In genomic region chr12:76795350-76795749, GRCm38 (mm10) we compare ENCODE assay signal across 18 mouse cellular contexts. TPM values are rescaled to one million over a fixed set of nuclear protein-coding genes. Genes with fewer than 3 reads are reported as not detected.
DNase-seq lines count a peak whose midpoint lies in the region; ATAC-seq and TF ChIP-seq lines count a peak whose summit lies in the region.
"Had no signal": no experiment of that assay in that cellular context is flagged by ENCODE, and none has a peak within 500 bp of the region (broad histone marks: within the 10 kb centered on the region; RNA-seq: fewer than 3 reads in every experiment).

Gene Gpx2 (minus strand): TSS chr12:76795554.

- peak within 1 kb of the TSS; percentile 42 for H3K4me3 ChIP-seq in lung, adult 2 months (replicated peaks; ENCODE audit: extremely low read depth, low read depth, low read length)
- peak within 1 kb of the TSS; percentile 29 for H3K4me3 ChIP-seq in intestine, embryonic 16.5 days (ENCODE audit: low read length)
- peak within 1 kb of the TSS; percentile 32 for H3K4me3 ChIP-seq in stomach, postnatal 0 days (ENCODE audit: low read depth, low read length)
- H3K4me3 ChIP-seq: embryonic facial prominence, embryonic 12.5 days; forebrain, embryonic 15.5 days; limb, embryonic 15.5 days; midbrain, embryonic 15.5 days had no signal

- H3K4me1 ChIP-seq in lung, adult 2 months (ENCODE audit: control insufficient read depth, insufficient read depth, low read length) = no peaks in the 10 kb centered on the region
- H3K4me1 ChIP-seq in intestine, embryonic 16.5 days (ENCODE audit: control insufficient read depth, insufficient read depth, low read length) = no peaks in the 10 kb centered on the region; the same call in 1 of the 2 replicates
- no peaks in the 10 kb centered on the region for H3K4me1 ChIP-seq in stomach, postnatal 0 days (replicated peaks; ENCODE audit: control insufficient read depth, insufficient read depth)
- H3K4me1 ChIP-seq: limb, embryonic 15.5 days; midbrain, embryonic 15.5 days had no signal

- peak; percentile 74 for ATAC-seq in intestine, embryonic 16.5 days
- peak; percentile 81 for ATAC-seq in stomach, postnatal 0 days (ENCODE audit: low FRiP score, low TSS enrichment)
- ATAC-seq: forebrain, embryonic 15.5 days; hindbrain, embryonic 16.5 days; midbrain, embryonic 15.5 days had no signal

- H3K27ac ChIP-seq in intestine, embryonic 16.5 days (ENCODE audit: low read length) = peak within 1 kb of the TSS; percentile 15; the same call in 1 of the 2 replicates
- H3K27ac ChIP-seq in stomach, postnatal 0 days (replicated peaks) = peak within 1 kb of the TSS; percentile 76
- H3K27ac ChIP-seq: embryonic facial prominence, embryonic 12.5 days; forebrain, embryonic 15.5 days; limb, embryonic 15.5 days; midbrain, embryonic 15.5 days had no signal

- H3K9ac ChIP-seq in intestine, embryonic 16.5 days (ENCODE audit: low read depth, low read length) = no peak within 1 kb of the TSS
- H3K9ac ChIP-seq in stomach, postnatal 0 days (ENCODE audit: low read length) = peak within 1 kb of the TSS; percentile 41
- H3K9ac ChIP-seq: embryonic facial prominence, embryonic 12.5 days; forebrain, embryonic 15.5 days; limb, embryonic 15.5 days; midbrain, embryonic 15.5 days had no signal

- no peak for DNase-seq in lung, adult 2 months
- DNase-seq in lung, postnatal 4 days = no peak
- DNase-seq in lung, postnatal 10 days = peak; percentile 28
- DNase-seq in stomach, postnatal 0 days (ENCODE audit: low spot score) = peak; percentile 78
- no peak for DNase-seq in kidney, postnatal 10 days
- DNase-seq in kidney, adult 9 months = no peak
- DNase-seq in retina, embryonic 14.5 days (ENCODE audit: low spot score) = no peak
- DNase-seq: adrenal gland, adult 8-10 months; cerebellum, adult 9-10 months; gastrocnemius, postnatal 36 days; thymus, adult 2 months had no signal

- TF ChIP-seq POLR2A in lung, adult 2 months (IDR thresholded peaks at IDR 0.05; ENCODE audit: borderline replicate concordance, extremely low read depth, low read depth, low read length) = no peak

- TF ChIP-seq EP300 in stomach, postnatal 0 days (optimal IDR thresholded peaks at IDR 0.05) = no peak

- H3K9me3 ChIP-seq in intestine, embryonic 16.5 days (ENCODE audit: control insufficient read depth, low read length) = no peaks in the 10 kb centered on the region
- no peaks in the 10 kb centered on the region for H3K9me3 ChIP-seq in stomach, postnatal 0 days (ENCODE audit: control insufficient read depth, low read length)
- H3K9me3 ChIP-seq: embryonic facial prominence, embryonic 12.5 days; forebrain, embryonic 15.5 days; limb, embryonic 15.5 days; midbrain, embryonic 15.5 days had no signal

- 58% methylated on average over 5 of the region's 5 CpGs for WGBS in lung, adult 2 months
- WGBS in intestine, embryonic 16.5 days = 58% methylated on average over 5 of the region's 5 CpGs
- 47% methylated on average over 5 of the region's 5 CpGs for WGBS in stomach, postnatal 0 days

- no peaks in the 10 kb centered on the region for H3K27me3 ChIP-seq in intestine, embryonic 16.5 days (replicated peaks; ENCODE audit: control insufficient read depth, insufficient read depth, low read length)
- no peaks in the 10 kb centered on the region for H3K27me3 ChIP-seq in stomach, postnatal 0 days (ENCODE audit: control insufficient read depth, insufficient read depth, low read length)
- H3K27me3 ChIP-seq: embryonic facial prominence, embryonic 12.5 days; forebrain, embryonic 15.5 days; limb, embryonic 15.5 days; midbrain, embryonic 15.5 days had no signal

- no peaks in the 10 kb centered on the region for H3K36me3 ChIP-seq in intestine, embryonic 16.5 days (ENCODE audit: control insufficient read depth, insufficient read depth, low read length)
- peaks cover 2% of the 10 kb centered on the region; the same call in 1 of the 2 replicates for H3K36me3 ChIP-seq in stomach, postnatal 0 days (ENCODE audit: control insufficient read depth, insufficient read depth, low read length)
- H3K36me3 ChIP-seq: embryonic facial prominence, embryonic 12.5 days; forebrain, embryonic 15.5 days; limb, embryonic 15.5 days; midbrain, embryonic 15.5 days had no signal

- H3K4me2 ChIP-seq in intestine, embryonic 16.5 days (ENCODE audit: low read depth, low read length) = peak within 1 kb of the TSS; percentile 13
- peak within 1 kb of the TSS; percentile 43 for H3K4me2 ChIP-seq in stomach, postnatal 0 days (replicated peaks; ENCODE audit: low read depth)
- H3K4me2 ChIP-seq: embryonic facial prominence, embryonic 12.5 days; forebrain, embryonic 15.5 days; limb, embryonic 15.5 days; midbrain, embryonic 15.5 days had no signal

- no peak for TF ChIP-seq CTCF in lung, adult 2 months (IDR thresholded peaks at IDR 0.05; ENCODE audit: insufficient read depth, low read length)
- no peak for TF ChIP-seq CTCF in stomach, postnatal 0 days (IDR thresholded peaks at IDR 0.05; ENCODE audit: low read depth)

RNA-seq across cellular contexts. Expression of gene Gpx2, which starts in this region (rescaled TPM):
- 53.9 and 186 TPM in 2 replicates for polyA plus RNA-seq in lung, adult 2 months (2012; rRNA removed)
- polyA plus RNA-seq in intestine, embryonic 16.5 days (2015; fragmentation: Nextera tagmentation; extraction: Ambion mirVana) = 69.0 and 91.0 TPM in 2 replicates
- 217 and 236 TPM in 2 replicates for polyA plus RNA-seq in stomach, postnatal 0 days (2015; fragmentation: Nextera tagmentation; extraction: Ambion mirVana)
- polyA plus RNA-seq: forebrain, embryonic 15.5 days; kidney, embryonic 14.5 days; midbrain, embryonic 15.5 days had no signal

Comparison
In these comparisons a context has a peak if more than half of its experiments do, and no peak if none do; other contexts are left out.
1. DNase-seq: peak in lung, postnatal 10 days (single experiment) and stomach, postnatal 0 days (single experiment); none in lung, adult 2 months (single experiment), lung, postnatal 4 days (0 of 2), kidney, postnatal 10 days (single experiment), kidney, adult 9 months (single experiment) and retina, embryonic 14.5 days (single experiment).
2. Peak in every context shown above with its lines, with median percentiles within 50 percentile points of each other: H3K4me3 ChIP-seq.